Mouse (Mus musculus): ENCODE measurements around the gene Glud1.

Gene Glud1

GRCm38 (mm10) chr14:34378560-34379331 lies 68.2 kb downstream of the Glud1 start:
- DNase-seq (ENCODE audit: low spot score in 2 of 2): no peak

GRCm38 (mm10) chr14:34382921-34383704 lies 72.6 kb downstream of the Glud1 start:
- DNase-seq (ENCODE audit: low spot score in 2 of 2): no peak

GRCm38 (mm10) chr14:34393295-34393694 lies 82.8 kb downstream of the Glud1 start:
- DNase-seq (ENCODE audit: low spot score in 2 of 2): no peak
